Mouse (Mus musculus) CH12.LX (cell line): ENCODE data around the gene Tmem221.

Experiments used
- CHD1 ChIP-seq: IDR thresholded peaks from 2 replicates; pipeline ENCODE4 v1.6.1; 2012; ENCODE audit warnings: low read depth, low read length, improper control_type of control experiment, inconsistent platforms
- CTCF ChIP-seq, 2 experiments: IDR thresholded peaks in 1 of 2; conservative IDR thresholded peaks in 1 of 2; 2 replicates each; pipeline ENCODE4 v1.5.1; 2011 to 2012; ENCODE audit warnings: low read depth in 2 of 2, low read length in 2 of 2, improper control_type of control experiment in 1 of 2, inconsistent platforms in 1 of 2, mild to moderate bottlenecking in 1 of 2, moderate library complexity in 1 of 2
- E2F4 ChIP-seq: IDR thresholded peaks from 2 replicates; pipeline ENCODE4 v1.6.1; 2011; ENCODE audit warnings: low read depth, low read length, improper control_type of control experiment; ENCODE audit not compliant: insufficient replicate concordance
- EP300 ChIP-seq: IDR thresholded peaks from 2 replicates; pipeline ENCODE4 v1.6.1; 2011; ENCODE audit warnings: low read length, improper control_type of control experiment
- IRF4 ChIP-seq: IDR thresholded peaks from 2 replicates; pipeline ENCODE4 v1.6.1; 2014; ENCODE audit warnings: low read depth, mild to moderate bottlenecking, inconsistent platforms, low read length, improper control_type of control experiment
- JUND ChIP-seq: conservative IDR thresholded peaks from 2 replicates; pipeline ENCODE4 v1.6.1; 2011; ENCODE audit warnings: low read depth, low read length, improper control_type of control experiment
- MEF2A ChIP-seq: IDR thresholded peaks from 2 replicates; pipeline ENCODE4 v1.6.1; 2014; ENCODE audit warnings: low read depth, mild to moderate bottlenecking, inconsistent platforms, low read length, improper control_type of control experiment, borderline replicate concordance
- NELFE ChIP-seq: IDR thresholded peaks from 2 replicates; pipeline ENCODE4 v1.6.1; 2011; ENCODE audit warnings: low read depth, low read length, improper control_type of control experiment
- NRF1 ChIP-seq: IDR thresholded peaks from 2 replicates; pipeline ENCODE4 v1.6.1; 2014; ENCODE audit warnings: low read depth, mild to moderate bottlenecking, inconsistent platforms, low read length, improper control_type of control experiment, moderate library complexity
- POLR2A ChIP-seq: IDR thresholded peaks from 2 replicates; pipeline ENCODE4 v1.6.1; 2011; ENCODE audit warnings: low read depth, mild to moderate bottlenecking, improper control_type of control experiment, low read length
- UBTF ChIP-seq: IDR thresholded peaks from 2 replicates; pipeline ENCODE4 v1.6.1; 2012; ENCODE audit warnings: low read depth, mild to moderate bottlenecking, inconsistent platforms, low read length, improper control_type of control experiment, moderate library complexity
- USF2 ChIP-seq: conservative IDR thresholded peaks from 2 replicates; pipeline ENCODE4 v1.6.1; 2011; ENCODE audit warnings: low read depth, low read length, improper control_type of control experiment
- ZMIZ1 ChIP-seq: IDR thresholded peaks from 2 replicates; pipeline ENCODE4 v1.6.1; 2012; ENCODE audit warnings: low read depth, mild to moderate bottlenecking, inconsistent platforms, low read length, improper control_type of control experiment
- ZNF384 ChIP-seq: IDR thresholded peaks from 2 replicates; pipeline ENCODE4 v1.6.1; 2012; ENCODE audit warnings: low read depth, low read length, improper control_type of control experiment, inconsistent platforms

DNA sequence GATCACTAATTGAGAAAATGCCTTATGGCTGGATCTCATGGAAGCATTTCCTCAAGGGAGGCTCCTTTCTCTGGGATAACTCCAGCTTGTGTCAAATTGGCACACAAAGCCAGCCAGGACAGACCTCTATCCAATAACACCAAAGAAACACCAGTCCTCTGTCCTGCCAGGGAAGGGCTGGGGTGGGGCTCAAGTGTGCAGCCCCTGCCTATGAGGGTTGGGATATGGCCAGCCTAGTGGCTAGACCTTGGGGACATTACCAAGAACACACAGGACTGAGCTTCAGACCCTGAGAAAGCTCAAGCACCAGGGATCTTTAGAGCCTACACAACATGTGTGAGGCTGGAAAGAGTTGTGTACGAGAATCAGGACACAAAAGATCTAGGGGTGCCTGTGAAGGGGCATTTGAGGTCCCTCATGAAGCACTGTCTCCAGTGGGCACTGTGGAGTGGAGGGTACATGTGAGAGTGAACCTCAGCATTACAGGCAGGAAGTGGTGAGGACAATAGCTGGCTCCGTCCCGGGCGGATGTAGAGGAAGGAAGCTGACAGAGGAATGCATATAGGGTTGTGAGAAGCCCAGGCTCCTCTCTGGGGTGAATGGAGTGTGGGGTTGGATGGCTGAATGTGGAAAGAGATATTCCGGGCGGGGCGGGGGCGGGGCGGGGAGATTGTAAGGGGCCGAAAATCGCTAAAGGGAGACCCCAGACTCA, 30.2 kb downstream of the Tmem221 start:
- no peak for TF ChIP-seq IRF4
- no peak for TF ChIP-seq UBTF
- no peak for TF ChIP-seq E2F4
- no peak for TF ChIP-seq CTCF (conservative IDR thresholded peaks at IDR 0.05 in 1 of 2, IDR thresholded peaks at IDR 0.05 in 1 of 2; ENCODE audit: low read depth in 2 of 2, low read length in 2 of 2)
- no peak for TF ChIP-seq POLR2A
- TF ChIP-seq EP300, result no peak
- no peak for TF ChIP-seq ZMIZ1
- no peak for TF ChIP-seq CHD1
- TF ChIP-seq MEF2A, result no peak
- no peak for TF ChIP-seq ZNF384
- TF ChIP-seq JUND, result no peak
- no peak for TF ChIP-seq NELFE
- TF ChIP-seq USF2, result no peak
- no peak for TF ChIP-seq NRF1
